Mouse (Mus musculus) heart, embryonic 12.5 days (tissue): ENCODE results near the gene Gcnt7. TPM values are rescaled to one million over a fixed set of nuclear protein-coding genes. Genes with fewer than 3 reads are reported as not detected.

ENCODE experiments used
- ATAC-seq: fragments of 200-750 bp; cut with Nextera tagmentation; 2 replicates; pipeline ENCODE4 v1.8.0; 2017; ENCODE audit warnings: moderate TSS enrichment, moderate library complexity; ENCODE audit not compliant: insufficient number of reproducible peaks, low FRiP score
- H3K27ac ChIP-seq: fragments of 300-500 bp; sonication (generic); 2 replicates; pipeline ENCODE4 v1.5.1; 2016; ENCODE audit warnings: mild to moderate bottlenecking, moderate library complexity; ENCODE audit not compliant: poor library complexity, severe bottlenecking
- H3K27me3 ChIP-seq: fragments of 300-500 bp; sonication (generic); replicated peaks from 2 replicates; pipeline ENCODE4 v1.6.1; 2016; ENCODE audit warnings: mild to moderate bottlenecking, moderate library complexity
- H3K36me3 ChIP-seq: fragments of 300-500 bp; sonication (generic); 2 replicates; pipeline ENCODE4 v1.6.1; 2016; ENCODE audit warnings: mild to moderate bottlenecking, moderate library complexity
- H3K4me1 ChIP-seq: fragments of 300-500 bp; sonication (generic); replicated peaks from 2 replicates; pipeline ENCODE4 v1.6.1; 2016; ENCODE audit warnings: mild to moderate bottlenecking
- H3K4me2 ChIP-seq: fragments of 300-500 bp; sonication (generic); 2 replicates; pipeline ENCODE4 v1.6.1; 2016; ENCODE audit warnings: mild to moderate bottlenecking, moderate library complexity
- H3K4me3 ChIP-seq: fragments of 300-500 bp; sonication (generic); 2 replicates; pipeline ENCODE4 v1.5.1; 2016; ENCODE audit warnings: mild to moderate bottlenecking
- H3K9ac ChIP-seq: fragments of 300-500 bp; sonication (generic); 2 replicates; pipeline ENCODE4 v1.6.1; 2016; ENCODE audit warnings: mild to moderate bottlenecking, moderate library complexity
- H3K9me3 ChIP-seq: fragments of 300-500 bp; sonication (generic); replicated peaks from 2 replicates; pipeline ENCODE4 v1.6.1; 2016; ENCODE audit warnings: mild to moderate bottlenecking, moderate library complexity
- WGBS: fragments of 180-500 bp; shearing (Covaris S2); methylation state at CpG from one replicate; pipeline ENCODE4 v1.1.7; 2016; 5-methylcytosine and 5-hydroxymethylcytosine counted together
- polyA plus RNA-seq: library from polyadenylated mRNA; unstranded; fragments of >200 nt; fragmentation: Nextera tagmentation; extraction: Ambion mirVana; gene quantifications from 2 replicates; pipeline ENCODE4 v1.2.1, GENCODE M21; 2016

Gcnt7 gene
- polyA plus RNA-seq, 1 experiment from 2014 or later = 1.1 TPM

- peaks cover 8% of the 10 kb centered on the region for H3K4me1 ChIP-seq
- H3K27me3 ChIP-seq = no peaks in the 10 kb centered on the region
- H3K4me3 ChIP-seq = no peak overlapping the region
- H3K27ac ChIP-seq = no peak overlapping the region
- H3K36me3 ChIP-seq = no peaks in the 10 kb centered on the region
- no peak for ATAC-seq
- H3K9me3 ChIP-seq = no peaks in the 10 kb centered on the region
- WGBS = 53% methylated on average over 7 of the region's 7 CpGs
- H3K4me2 ChIP-seq = no peak overlapping the region
- H3K9ac ChIP-seq = no peak overlapping the region
These were observed 21.9 kb upstream of the Gcnt7 start for GRCm38 (mm10) chr2:172480296-172480695.

- ATAC-seq = no peak
- peak overlapping the region; percentile 61 for H3K4me2 ChIP-seq
- H3K4me3 ChIP-seq = peak overlapping the region; percentile 37
- H3K36me3 ChIP-seq = no peaks in the 10 kb centered on the region
- H3K9ac ChIP-seq = peak overlapping the region; percentile 37; the same call in 1 of the 2 replicates
- H3K27me3 ChIP-seq = no peaks in the 10 kb centered on the region
- H3K27ac ChIP-seq = no peak overlapping the region
- H3K4me1 ChIP-seq = peaks cover 13% of the 10 kb centered on the region
- WGBS = 4% methylated on average over 2 of the region's 2 CpGs
- no peaks in the 10 kb centered on the region for H3K9me3 ChIP-seq
These were observed 19.5 kb upstream of the Gcnt7 start for GRCm38 (mm10) chr2:172477860-172478259.

GRCm38 (mm10) chr2:172477350-172477749, 19.0 kb upstream of the Gcnt7 start:
- Histone ChIP-seq H3K27ac (peak overlapping the region; percentile 53), H3K9ac (peak overlapping the region; percentile 37; the same call in 1 of the 2 replicates), H3K27me3 (no peaks in the 10 kb centered on the region), H3K9me3 (no peaks in the 10 kb centered on the region), H3K4me1 (peaks cover 13% of the 10 kb centered on the region), H3K4me2 (peak overlapping the region; percentile 61), H3K4me3 (peak overlapping the region; percentile 37), H3K36me3 (no peaks in the 10 kb centered on the region)
- ATAC-seq = no peak
- WGBS = 26% methylated on average over 3 of the region's 3 CpGs

GRCm38 (mm10) chr2:172476707-172477260, 18.4 kb upstream of the Gcnt7 start:
- peak; percentile 41; the same call in 1 of the 2 replicates for ATAC-seq
- WGBS = 13% methylated on average over 10 of the region's 10 CpGs
- no peaks in the 10 kb centered on the region for H3K36me3 ChIP-seq
- H3K9me3 ChIP-seq = no peaks in the 10 kb centered on the region
- H3K4me1 ChIP-seq = peaks cover 13% of the 10 kb centered on the region
- H3K9ac ChIP-seq = no peak overlapping the region
- no peaks in the 10 kb centered on the region for H3K27me3 ChIP-seq
- peak overlapping the region; percentile 53; the same call in 1 of the 2 replicates for H3K27ac ChIP-seq
- H3K4me2 ChIP-seq = peak overlapping the region; percentile 61
- H3K4me3 ChIP-seq = 0 out of 2 replicates have a peak overlapping the region, but pooled peaks have one; percentile 8

- peaks cover 13% of the 10 kb centered on the region for H3K4me1 ChIP-seq
- no peak overlapping the region for H3K27ac ChIP-seq
- WGBS = 35% methylated on average over 6 of the region's 6 CpGs
- peaks cover 6% of the 10 kb centered on the region for H3K36me3 ChIP-seq
- H3K27me3 ChIP-seq = no peaks in the 10 kb centered on the region
- no peak for ATAC-seq
- H3K9me3 ChIP-seq = no peaks in the 10 kb centered on the region
- H3K4me3 ChIP-seq = no peak overlapping the region
- no peak overlapping the region for H3K4me2 ChIP-seq
- no peak overlapping the region for H3K9ac ChIP-seq
These were observed 16.6 kb upstream of the Gcnt7 start for GRCm38 (mm10) chr2:172474970-172475369.

- Histone ChIP-seq H3K4me2 (no peak overlapping the region), H3K27ac (no peak overlapping the region), H3K9me3 (no peaks in the 10 kb centered on the region), H3K9ac (no peak overlapping the region), H3K4me3 (no peak overlapping the region), H3K4me1 (peaks cover 13% of the 10 kb centered on the region), H3K36me3 (peaks cover 19% of the 10 kb centered on the region), H3K27me3 (no peaks in the 10 kb centered on the region)
- no peak for ATAC-seq
- 67% methylated on average over 8 of the region's 8 CpGs for WGBS
These were observed 15.2 kb upstream of the Gcnt7 start for GRCm38 (mm10) chr2:172473591-172473990.

- no peaks in the 10 kb centered on the region for H3K9me3 ChIP-seq
- H3K27ac ChIP-seq = no peak within 1 kb of the TSS
- WGBS = 85% methylated on average over 11 of the region's 11 CpGs
- peaks cover 32% of the 10 kb centered on the region for H3K36me3 ChIP-seq
- no peak within 1 kb of the TSS for H3K4me3 ChIP-seq
- no peak within 1 kb of the TSS for H3K4me2 ChIP-seq
- no peaks in the 10 kb centered on the region for H3K27me3 ChIP-seq
- no peak for ATAC-seq
- H3K9ac ChIP-seq = no peak within 1 kb of the TSS
- peaks cover 13% of the 10 kb centered on the region for H3K4me1 ChIP-seq
These were observed 13.9 kb upstream of the Gcnt7 start, which contains the start of gene Fam209 for GRCm38 (mm10) chr2:172472318-172472717. Gene Fam209 (plus strand): TSS chr2:172472520.

GRCm38 (mm10) chr2:172468346-172468819, 10.0 kb upstream of the Gcnt7 start:
- ATAC-seq = no peak
- Histone ChIP-seq H3K4me3 (no peak overlapping the region), H3K27me3 (no peaks in the 10 kb centered on the region), H3K4me2 (no peak overlapping the region), H3K27ac (no peak overlapping the region), H3K4me1 (peaks cover 4% of the 10 kb centered on the region; the same call in 1 of the 2 replicates), H3K36me3 (peaks cover 68% of the 10 kb centered on the region), H3K9me3 (no peaks in the 10 kb centered on the region), H3K9ac (no peak overlapping the region)
- 87% methylated on average over 11 of the region's 11 CpGs for WGBS

- H3K36me3 ChIP-seq = peaks cover 79% of the 10 kb centered on the region
These were observed 8.8 kb upstream of the Gcnt7 start for GRCm38 (mm10) chr2:172467206-172467605.

GRCm38 (mm10) chr2:172466427-172467132, 8.2 kb upstream of the Gcnt7 start:
- H3K36me3 ChIP-seq = peaks cover 82% of the 10 kb centered on the region
- no peaks in the 10 kb centered on the region for H3K4me1 ChIP-seq
- H3K9me3 ChIP-seq = no peaks in the 10 kb centered on the region
- H3K27me3 ChIP-seq = no peaks in the 10 kb centered on the region
- H3K4me2 ChIP-seq = no peak overlapping the region
- ATAC-seq = no peak
- no peak overlapping the region for H3K27ac ChIP-seq
- no peak overlapping the region for H3K4me3 ChIP-seq
- WGBS = 91% methylated on average over 11 of the region's 11 CpGs
- H3K9ac ChIP-seq = no peak overlapping the region

More at GRCm38 (mm10) chr2:172467206-172467605, 8.8 kb upstream of the Gcnt7 start:
- no peak overlapping the region for H3K9ac ChIP-seq
- H3K9me3 ChIP-seq = no peaks in the 10 kb centered on the region
- no peak overlapping the region for H3K27ac ChIP-seq
- WGBS = 88% methylated on average over 5 of the region's 5 CpGs
- H3K27me3 ChIP-seq = no peaks in the 10 kb centered on the region
- no peaks in the 10 kb centered on the region for H3K4me1 ChIP-seq
- ATAC-seq = no peak
- H3K4me2 ChIP-seq = no peak overlapping the region
- H3K4me3 ChIP-seq = no peak overlapping the region

- no peaks in the 10 kb centered on the region for H3K9me3 ChIP-seq
- H3K27me3 ChIP-seq = no peaks in the 10 kb centered on the region
- no peak overlapping the region for H3K4me2 ChIP-seq
- peaks cover 68% of the 10 kb centered on the region for H3K36me3 ChIP-seq
- H3K4me1 ChIP-seq = peaks cover 9% of the 10 kb centered on the region
- ATAC-seq = no peak
- H3K9ac ChIP-seq = no peak overlapping the region
- no peak overlapping the region for H3K4me3 ChIP-seq
- WGBS = 92% methylated on average over 4 of the region's 4 CpGs
- H3K27ac ChIP-seq = no peak overlapping the region
These were observed 4.4 kb upstream of the Gcnt7 start for GRCm38 (mm10) chr2:172462813-172463212.
